Mouse (Mus musculus) embryonic fibroblast, embryonic 13.5 days (primary cell): ENCODE measurements around the gene Zbp1. TPM values are rescaled to one million over a fixed set of nuclear protein-coding genes. Genes with fewer than 3 reads are reported as not detected.

Source experiments
- H3K27ac ChIP-seq: 2 replicates; pipeline ENCODE4 v1.5.1; 2012; ENCODE audit warnings: low read length, control low read depth, inconsistent platforms; ENCODE audit not compliant: insufficient read depth
- H3K4me1 ChIP-seq: 2 replicates; pipeline ENCODE4 v1.6.1; 2011; ENCODE audit warnings: low read length; ENCODE audit not compliant: control insufficient read depth, insufficient read depth
- H3K4me3 ChIP-seq: 2 replicates; pipeline ENCODE4 v1.5.1; 2011; ENCODE audit warnings: mild to moderate bottlenecking, control low read depth, low read length; ENCODE audit not compliant: insufficient read depth
- CTCF ChIP-seq: IDR thresholded peaks from 2 replicates; pipeline ENCODE4 v1.5.1; 2011; ENCODE audit warnings: mild to moderate bottlenecking, control low read depth, low read length, moderate library complexity, borderline replicate concordance; ENCODE audit not compliant: insufficient read depth
- POLR2A ChIP-seq: IDR thresholded peaks from 2 replicates; pipeline ENCODE4 v1.6.1; 2011; ENCODE audit warnings: low read depth, mild to moderate bottlenecking, control low read depth, low read length, moderate library complexity
- polyA plus RNA-seq: library from polyadenylated mRNA; stranded (reverse); fragments of >200 nt; gene quantifications from 2 replicates; pipeline ENCODE4 v1.2.4, GENCODE M21; 2011; ENCODE audit warnings: low read depth; ENCODE audit not compliant: missing spikeins, insufficient read length

Zbp1 gene
- polyA plus RNA-seq, result 2.6 and 5.6 TPM in 2 replicates

GRCm38 (mm10) chr2:173218416-173219141 lies at the start of gene Zbp1:
Gene Zbp1 (minus strand): TSS chr2:173218923.
- TF ChIP-seq CTCF (no peak), POLR2A (no peak)
- Histone ChIP-seq H3K4me3 (no peak within 1 kb of the TSS), H3K27ac (peak within 1 kb of the TSS; percentile 2; the same call in 1 of the 2 replicates), H3K4me1 (no peaks in the 10 kb centered on the region)

DNA sequence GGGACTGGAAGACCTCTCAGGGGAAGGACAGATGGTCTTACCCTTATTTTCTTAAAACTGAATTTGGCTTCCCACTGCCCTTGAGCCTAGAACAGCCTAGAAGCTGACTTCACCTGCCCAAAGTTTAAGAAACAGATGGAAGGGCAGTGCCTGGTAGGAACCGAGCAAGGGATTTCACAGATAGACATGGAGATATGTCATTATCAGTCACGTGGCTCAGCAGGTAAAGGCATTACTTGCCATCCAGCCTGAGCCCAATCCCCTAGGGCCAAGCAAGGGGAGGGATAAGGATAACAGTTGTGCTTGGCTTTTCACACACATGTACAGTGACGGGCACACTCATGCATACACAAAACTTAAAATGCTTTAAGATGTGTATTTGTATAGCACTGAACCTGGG lies 48.8 kb upstream of the Zbp1 start:
- Histone ChIP-seq H3K4me3 (no peak overlapping the region), H3K4me1 (peaks cover 55% of the 10 kb centered on the region), H3K27ac (peak overlapping the region; percentile 86)
- TF ChIP-seq POLR2A (no peak), CTCF (no peak)

DNA sequence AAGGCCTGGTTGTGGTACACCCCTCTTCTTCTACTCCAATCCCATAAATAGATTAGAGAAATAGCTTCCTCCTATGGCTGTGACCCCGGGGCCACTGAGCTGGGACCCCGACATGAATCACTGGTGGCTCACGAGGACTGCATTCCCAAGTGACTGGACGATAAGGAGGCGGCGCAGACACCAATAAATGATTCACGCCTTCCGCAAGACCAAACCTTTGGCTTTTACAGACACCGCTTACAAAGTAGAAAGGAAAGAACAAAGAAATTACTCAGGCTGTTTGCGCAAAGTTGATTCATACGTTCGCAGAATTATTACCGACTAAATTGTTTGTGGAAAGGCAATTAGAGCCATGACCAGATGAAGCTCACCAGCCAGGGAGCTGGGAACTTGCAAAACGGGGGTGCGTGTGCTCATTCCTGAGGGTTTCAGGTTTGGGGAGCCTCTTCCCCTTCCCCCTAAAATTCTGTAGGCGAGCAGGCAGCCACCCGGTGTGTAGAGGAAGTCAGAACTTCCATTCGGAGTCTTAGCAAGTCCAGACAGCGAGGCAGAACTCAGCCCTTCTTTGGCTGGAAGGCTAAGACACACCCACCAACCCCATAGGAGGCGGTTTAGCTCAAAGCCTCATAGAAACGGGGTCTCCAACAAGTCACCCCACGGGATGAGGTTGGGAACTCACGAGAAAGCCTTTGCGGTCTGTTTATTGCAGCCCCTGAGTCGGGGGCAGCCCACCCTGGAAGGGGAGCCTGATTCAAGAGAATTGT lies 47.8 kb upstream of the Zbp1 start:
- TF ChIP-seq CTCF (no peak), POLR2A (no peak)
- Histone ChIP-seq H3K4me3 (no peak overlapping the region), H3K27ac (peak overlapping the region; percentile 86), H3K4me1 (peaks cover 61% of the 10 kb centered on the region)

DNA sequence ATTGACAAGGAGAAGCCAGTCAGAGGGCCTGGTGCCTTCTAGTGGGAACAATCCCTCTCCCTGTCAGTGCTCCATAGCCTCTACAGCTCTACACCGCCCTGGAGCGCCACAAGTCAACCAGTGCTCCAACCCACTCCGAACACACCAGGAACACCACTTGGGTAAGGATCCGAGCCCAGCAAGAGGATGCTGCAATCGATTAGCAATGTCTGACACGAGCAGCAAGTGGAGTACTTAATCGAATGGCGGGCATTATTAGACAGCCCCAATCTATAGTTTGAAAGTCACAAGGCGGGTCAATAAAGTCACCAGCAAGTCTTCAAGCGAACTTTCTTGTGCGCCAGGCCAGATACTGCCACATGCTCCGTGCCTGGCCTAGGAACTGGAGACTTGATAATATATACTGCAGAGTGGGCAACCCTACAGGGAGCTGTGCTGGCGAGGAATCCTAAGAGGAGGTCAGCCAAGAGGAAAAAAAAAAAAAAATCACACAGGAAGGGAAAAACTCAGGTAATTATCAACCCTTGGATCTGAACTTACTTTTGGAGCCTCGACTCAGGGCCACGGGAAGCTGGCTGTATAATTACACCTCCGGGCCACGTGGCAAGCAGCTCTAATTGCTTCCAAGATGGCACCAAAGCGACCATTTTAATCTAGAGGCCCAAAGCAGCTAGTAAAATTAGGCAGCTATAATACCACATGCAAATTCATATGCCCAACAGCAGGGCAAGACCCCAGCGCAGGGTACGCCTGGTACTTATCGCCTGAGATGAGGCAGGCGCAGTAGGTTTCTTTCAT lies 46.9 kb upstream of the Zbp1 start:
- peak overlapping the region; percentile 86 for H3K27ac ChIP-seq
- H3K4me3 ChIP-seq, result no peak overlapping the region
- H3K4me1 ChIP-seq, result peaks cover 68% of the 10 kb centered on the region
- TF ChIP-seq POLR2A (no peak), CTCF (no peak)

DNA sequence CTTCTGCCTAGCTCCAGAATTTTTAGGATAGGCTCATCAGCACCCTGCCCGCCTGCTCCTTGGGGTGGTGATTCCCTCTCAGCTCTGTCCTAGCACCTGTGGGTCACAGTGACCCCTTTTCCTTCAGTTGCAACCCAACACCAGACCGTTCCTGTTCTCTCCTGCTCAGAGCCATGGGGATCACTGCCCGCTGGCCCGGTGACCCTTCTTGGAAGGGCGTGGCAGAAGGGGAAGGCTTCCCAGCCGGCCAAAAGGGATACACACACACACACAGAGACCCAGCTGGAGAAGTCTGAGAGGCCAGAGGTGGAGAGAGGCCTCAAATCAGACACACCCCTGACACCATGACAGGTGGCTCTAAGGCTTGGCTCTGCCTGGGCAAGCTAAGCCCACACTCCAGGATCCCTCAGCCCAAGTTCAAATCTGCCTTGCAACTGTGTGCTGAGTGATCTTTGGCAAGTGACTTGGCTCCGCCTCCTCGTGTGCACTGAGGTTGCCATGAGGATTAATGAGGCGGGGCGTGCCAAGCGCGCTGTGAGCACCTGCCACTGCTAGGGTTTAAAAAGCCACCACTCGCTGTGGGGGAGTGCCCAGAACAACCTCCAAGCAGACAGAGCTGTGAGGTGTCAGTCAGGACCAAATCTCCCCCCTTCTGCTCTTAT lies 45.9 kb upstream of the Zbp1 start:
- no peak overlapping the region for H3K4me3 ChIP-seq
- no peak for TF ChIP-seq CTCF
- no peak for TF ChIP-seq POLR2A
- peak overlapping the region; percentile 86 for H3K27ac ChIP-seq
- peaks cover 67% of the 10 kb centered on the region for H3K4me1 ChIP-seq

GRCm38 (mm10) chr2:173263636-173264330 lies 45.1 kb upstream of the Zbp1 start:
- TF ChIP-seq POLR2A (no peak), CTCF (no peak)
- no peak overlapping the region for H3K4me3 ChIP-seq
- peaks cover 66% of the 10 kb centered on the region for H3K4me1 ChIP-seq
- H3K27ac ChIP-seq, result peak overlapping the region; percentile 86

- no peak overlapping the region for H3K4me3 ChIP-seq
- H3K4me1 ChIP-seq, result peaks cover 69% of the 10 kb centered on the region
- peak overlapping the region; percentile 82 for H3K27ac ChIP-seq
- no peak for TF ChIP-seq POLR2A
- TF ChIP-seq CTCF, result no peak
Observed at GRCm38 (mm10) chr2:173261497-173261896, 42.8 kb upstream of the Zbp1 start.

DNA sequence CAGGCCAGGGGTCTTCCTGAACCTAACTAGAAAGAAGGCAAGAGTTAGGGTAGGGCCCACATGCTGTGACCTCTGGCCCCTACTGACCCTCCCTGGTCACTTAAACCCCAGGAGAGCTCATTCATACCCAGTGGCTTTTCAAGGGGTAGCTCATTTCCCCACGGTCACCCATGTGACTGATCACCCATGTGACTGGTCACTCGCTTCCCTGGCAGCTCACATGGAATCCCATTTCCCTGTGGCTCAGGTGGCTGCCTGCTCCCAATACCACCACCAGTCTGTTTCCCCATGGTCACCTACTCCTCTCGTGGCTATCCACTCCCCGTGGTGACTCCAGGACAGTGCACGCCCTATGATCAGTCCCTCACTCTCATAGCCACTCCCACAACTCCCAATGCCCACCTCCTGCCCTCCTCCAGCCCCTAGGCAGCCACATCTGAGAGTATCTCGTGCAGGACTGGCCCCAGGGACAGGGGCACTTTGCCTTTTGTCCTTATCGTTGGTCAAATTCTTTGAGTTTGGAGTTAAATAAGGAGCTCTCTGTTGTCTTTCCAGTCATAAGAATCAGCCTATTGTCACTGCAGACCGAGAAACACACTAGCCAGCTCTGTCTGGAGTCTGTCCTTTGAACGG lies 39.9 kb upstream of the Zbp1 start:
- Histone ChIP-seq H3K27ac (peak overlapping the region; percentile 82), H3K4me1 (peaks cover 59% of the 10 kb centered on the region), H3K4me3 (no peak overlapping the region)
- TF ChIP-seq POLR2A (no peak), CTCF (no peak)
